Mouse (Mus musculus) heart, embryonic 10.5 days (tissue): Measurements from ENCODE around the gene Catip. TPM values are rescaled to one million over a fixed set of nuclear protein-coding genes. Genes with fewer than 3 reads are reported as not detected.

Source experiments
- DNase-seq: peaks from one replicate; pipeline ENCODE4 v3.0.0-alpha.2; 2017; ENCODE audit warnings: low spot score
- H3K27ac ChIP-seq: fragments of 300-500 bp; sonication (generic); 2 replicates; pipeline ENCODE4 v1.5.1; 2016; ENCODE audit warnings: mild to moderate bottlenecking
- H3K27me3 ChIP-seq: fragments of 300-500 bp; sonication (generic); 2 replicates; pipeline ENCODE4 v1.6.1; 2016; ENCODE audit warnings: mild to moderate bottlenecking; ENCODE audit not compliant: poor library complexity, insufficient read depth, severe bottlenecking
- H3K36me3 ChIP-seq: fragments of 300-500 bp; sonication (generic); 2 replicates; pipeline ENCODE4 v1.6.1; 2016; ENCODE audit warnings: mild to moderate bottlenecking, moderate library complexity
- H3K4me1 ChIP-seq: fragments of 300-500 bp; sonication (generic); 2 replicates; pipeline ENCODE4 v1.6.1; 2016; ENCODE audit warnings: mild to moderate bottlenecking
- H3K4me3 ChIP-seq: fragments of 300-500 bp; sonication (generic); 2 replicates; pipeline ENCODE4 v1.5.1; 2016; ENCODE audit warnings: mild to moderate bottlenecking, moderate library complexity
- H3K9me3 ChIP-seq: fragments of 300-500 bp; sonication (generic); 2 replicates; pipeline ENCODE4 v1.6.1; 2016; ENCODE audit warnings: mild to moderate bottlenecking, moderate library complexity
- WGBS: fragments of 180-500 bp; shearing (Covaris S2); methylation state at CpG from one replicate; pipeline ENCODE4 v1.1.7; 2016; 5-methylcytosine and 5-hydroxymethylcytosine counted together
- polyA plus RNA-seq: library from polyadenylated mRNA; unstranded; fragments of >200 nt; fragmentation: Nextera tagmentation; extraction: Ambion mirVana; gene quantifications from 2 replicates; pipeline ENCODE4 v1.2.1, GENCODE M21; 2016

Catip gene
- polyA plus RNA-seq, 1 experiment from 2014 or later = 0.20 TPM

GRCm38 (mm10) chr1:74352532-74353096 is 9.3 kb upstream of the Catip start:
- DNase-seq = no peak
- no peaks in the 10 kb centered on the region for H3K9me3 ChIP-seq
- 58% methylated on average over 5 of the region's 5 CpGs for WGBS
- H3K27me3 ChIP-seq = no peaks in the 10 kb centered on the region
- no peak overlapping the region for H3K4me3 ChIP-seq
- H3K4me1 ChIP-seq = peaks cover 18% of the 10 kb centered on the region
- H3K36me3 ChIP-seq = peaks cover 54% of the 10 kb centered on the region
- 0 out of 2 replicates have a peak overlapping the region, but pooled peaks have one; percentile 0 for H3K27ac ChIP-seq

DNA sequence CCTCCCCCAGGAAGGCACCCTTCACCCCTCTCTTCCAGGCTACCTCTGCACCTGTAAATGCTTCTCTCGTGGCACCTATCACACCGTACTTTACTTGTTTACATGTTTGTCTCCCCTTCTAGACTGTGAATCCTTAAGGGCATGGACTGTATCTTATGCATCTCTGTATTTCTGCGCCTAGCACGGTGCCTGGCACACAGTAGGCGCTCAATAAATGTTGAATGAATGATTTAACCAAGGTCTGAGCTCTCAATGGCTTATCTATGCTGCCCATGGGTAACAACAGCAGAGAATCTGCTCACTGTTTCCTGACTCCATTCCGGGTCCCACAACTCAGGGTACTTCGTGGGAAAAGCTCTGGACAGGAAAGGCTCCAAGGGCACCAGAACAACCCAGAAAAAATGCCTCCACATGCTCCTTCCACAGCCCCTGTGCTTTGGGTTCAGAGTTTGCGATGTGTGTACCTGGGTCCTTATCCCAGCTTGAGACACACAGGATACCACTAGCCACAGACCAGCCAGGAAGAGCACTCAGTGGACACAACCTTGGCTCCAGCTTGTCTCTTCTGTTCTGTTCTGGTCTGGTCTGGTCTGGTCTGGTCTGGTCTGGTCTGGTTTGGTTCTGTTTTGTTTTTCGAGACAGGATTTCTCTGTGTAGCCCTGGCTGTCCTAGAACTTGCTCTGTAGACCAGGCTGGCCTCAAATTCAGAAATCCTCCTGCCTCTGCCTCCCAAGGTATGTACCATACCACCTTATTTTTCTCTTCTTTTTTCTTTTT is 8.3 kb upstream of the Catip start:
- 84% methylated on average over 9 of the region's 9 CpGs for WGBS
- Histone ChIP-seq H3K27ac (0 out of 2 replicates have a peak overlapping the region, but pooled peaks have one; percentile 0), H3K4me3 (no peak overlapping the region), H3K9me3 (no peaks in the 10 kb centered on the region), H3K27me3 (no peaks in the 10 kb centered on the region), H3K36me3 (peaks cover 52% of the 10 kb centered on the region), H3K4me1 (peaks cover 18% of the 10 kb centered on the region)
- DNase-seq = no peak

DNA sequence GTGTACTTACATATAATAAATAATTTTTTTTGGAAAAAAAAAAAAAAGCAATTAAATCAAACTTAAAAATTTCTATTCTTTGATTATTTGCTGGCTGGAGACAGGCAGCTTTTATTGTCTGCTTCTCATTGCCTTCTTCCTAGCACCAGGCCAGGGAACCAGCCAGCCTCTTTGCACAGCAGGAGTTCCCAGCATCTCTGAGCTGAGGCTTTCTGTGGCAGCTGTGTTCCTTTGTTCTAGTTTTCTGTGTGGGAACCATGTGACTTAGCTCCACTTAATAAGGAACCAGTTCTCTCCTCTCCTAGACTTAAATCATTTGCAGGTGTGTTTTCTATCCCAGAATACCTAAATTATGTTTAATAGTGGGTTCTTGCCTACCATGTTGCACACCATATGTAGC is 4.4 kb upstream of the Catip start:
- Histone ChIP-seq H3K36me3 (peaks cover 16% of the 10 kb centered on the region), H3K4me1 (peaks cover 13% of the 10 kb centered on the region), H3K27me3 (no peaks in the 10 kb centered on the region), H3K9me3 (no peaks in the 10 kb centered on the region), H3K27ac (no peak overlapping the region), H3K4me3 (no peak overlapping the region)
- no peak for DNase-seq

- 79% methylated on average over 5 of the region's 5 CpGs for WGBS
- H3K4me1 ChIP-seq = peaks cover 14% of the 10 kb centered on the region
- H3K9me3 ChIP-seq = no peaks in the 10 kb centered on the region
- no peak overlapping the region for H3K27ac ChIP-seq
- 0 out of 2 replicates have a peak, but pooled peaks cover 2% of the 10 kb centered on the region for H3K36me3 ChIP-seq
- no peak overlapping the region for H3K4me3 ChIP-seq
- no peak for DNase-seq
- H3K27me3 ChIP-seq = no peaks in the 10 kb centered on the region
Observed at GRCm38 (mm10) chr1:74359952-74360517, 1.9 kb upstream of the Catip start.

DNA sequence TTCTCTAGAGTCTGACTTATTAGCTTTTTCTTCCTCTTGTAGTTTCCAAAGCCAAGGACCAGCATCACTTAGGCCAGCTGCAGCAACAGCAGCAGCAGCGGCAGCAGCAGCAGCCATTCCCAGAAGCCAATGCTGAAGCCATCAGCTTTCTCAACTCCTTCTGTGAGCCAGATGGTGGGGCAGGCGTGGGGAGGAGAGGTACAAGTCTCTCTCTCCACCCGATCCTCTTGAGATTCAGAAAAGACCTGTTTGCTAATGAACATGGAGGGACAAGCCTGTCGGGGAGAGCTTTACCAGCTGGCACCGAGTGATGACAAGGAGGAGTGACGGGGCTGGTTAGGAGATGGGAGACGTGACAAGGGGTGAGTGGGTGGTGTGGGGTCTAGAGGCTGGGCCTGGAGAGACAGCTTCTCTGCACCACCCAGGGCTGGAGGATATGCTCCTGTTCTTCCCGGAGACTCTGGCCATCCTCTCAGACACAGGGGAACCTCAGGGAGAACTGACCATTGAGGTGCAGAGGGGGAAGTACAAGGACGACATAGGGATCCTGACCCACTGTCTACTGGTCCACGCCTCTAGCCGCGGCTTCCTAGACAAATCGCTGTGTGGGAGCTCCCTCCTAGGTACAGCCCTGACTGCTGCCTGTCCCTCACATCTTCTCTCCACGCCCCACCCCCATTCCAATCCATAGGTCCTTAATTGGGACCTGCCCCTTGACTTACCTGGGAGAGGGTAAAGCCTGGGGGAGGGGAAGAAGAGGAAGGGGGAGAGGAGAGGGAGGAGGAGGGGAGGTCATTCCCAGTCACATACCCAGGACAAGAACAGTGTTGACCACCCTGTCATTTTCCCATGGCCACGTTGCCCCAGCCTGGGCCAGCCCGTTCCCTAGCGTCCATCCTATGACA is 669 bp downstream of the Catip start:
- Histone ChIP-seq H3K4me3 (0 out of 2 replicates have a peak overlapping the region, but pooled peaks have one; percentile 6), H3K4me1 (peaks cover 14% of the 10 kb centered on the region), H3K36me3 (no peaks in the 10 kb centered on the region), H3K27me3 (no peaks in the 10 kb centered on the region; the same call in 1 of the 2 replicates), H3K27ac (peak overlapping the region; percentile 7; the same call in 1 of the 2 replicates), H3K9me3 (no peaks in the 10 kb centered on the region)
- DNase-seq = no peak
- WGBS = 52% methylated on average over 17 of the region's 17 CpGs

- H3K9me3 ChIP-seq = no peaks in the 10 kb centered on the region
- H3K27me3 ChIP-seq = no peaks in the 10 kb centered on the region; the same call in 1 of the 2 replicates
- 58% methylated on average over 5 of the region's 5 CpGs for WGBS
- peak overlapping the region; percentile 22; the same call in 1 of the 2 replicates for H3K27ac ChIP-seq
- no peak for DNase-seq
- H3K4me3 ChIP-seq = no peak overlapping the region
- H3K4me1 ChIP-seq = peaks cover 23% of the 10 kb centered on the region
- H3K36me3 ChIP-seq = no peaks in the 10 kb centered on the region
Observed at GRCm38 (mm10) chr1:74363437-74363836, 1.5 kb downstream of the Catip start.

DNA sequence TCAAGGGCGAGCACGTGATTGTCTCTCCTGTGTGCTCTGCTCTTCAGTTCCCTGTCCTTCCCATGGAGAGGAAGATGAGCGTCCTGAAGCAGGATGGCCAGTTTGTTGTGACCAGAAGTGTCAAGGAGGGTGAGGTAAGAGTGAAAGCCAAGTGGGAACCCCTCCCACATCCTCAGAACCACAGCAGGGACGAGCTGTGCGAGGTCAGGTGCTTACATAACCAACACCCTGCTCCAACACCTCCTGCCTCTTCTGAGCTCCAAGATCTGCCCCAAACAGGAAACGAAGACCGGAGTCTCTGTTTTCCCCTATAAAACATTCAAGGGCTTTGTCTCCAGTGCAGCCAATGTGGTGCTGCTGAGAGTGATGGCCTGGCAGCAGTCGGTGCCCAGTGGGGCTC is 2.4 kb downstream of the Catip start:
- H3K4me1 ChIP-seq = peaks cover 24% of the 10 kb centered on the region
- H3K27ac ChIP-seq = no peak overlapping the region
- 58% methylated on average over 8 of the region's 8 CpGs for WGBS

GRCm38 (mm10) chr1:74367886-74368645 is 6.2 kb downstream of the Catip start:
- H3K4me1 ChIP-seq = peaks cover 21% of the 10 kb centered on the region
- no peaks in the 10 kb centered on the region for H3K9me3 ChIP-seq
- peak overlapping the region; percentile 83 for H3K27ac ChIP-seq
- DNase-seq = peak; percentile 85
- H3K4me3 ChIP-seq = peak overlapping the region; percentile 59
- WGBS = 4% methylated on average over 34 of the region's 34 CpGs
- H3K36me3 ChIP-seq = no peaks in the 10 kb centered on the region
- no peaks in the 10 kb centered on the region; the same call in 1 of the 2 replicates for H3K27me3 ChIP-seq

More for the DNA sequence above, 2.4 kb downstream of the Catip start:
- Histone ChIP-seq H3K4me3 (no peak overlapping the region), H3K27me3 (no peaks in the 10 kb centered on the region; the same call in 1 of the 2 replicates), H3K36me3 (no peaks in the 10 kb centered on the region), H3K9me3 (no peaks in the 10 kb centered on the region)
- no peak for DNase-seq

- no peak overlapping the region for H3K4me3 ChIP-seq
- H3K4me1 ChIP-seq = peaks cover 17% of the 10 kb centered on the region
- WGBS = 57% methylated on average over 4 of the region's 4 CpGs
- no peaks in the 10 kb centered on the region; the same call in 1 of the 2 replicates for H3K27me3 ChIP-seq
- no peak overlapping the region; the same call in 1 of the 2 replicates for H3K27ac ChIP-seq
- no peak for DNase-seq
- H3K36me3 ChIP-seq = no peaks in the 10 kb centered on the region
- no peaks in the 10 kb centered on the region for H3K9me3 ChIP-seq
Observed at GRCm38 (mm10) chr1:74370040-74370439, 8.1 kb downstream of the Catip start.

GRCm38 (mm10) chr1:74373372-74373771 is 11.5 kb downstream of the Catip start:
- H3K9me3 ChIP-seq = no peaks in the 10 kb centered on the region
- DNase-seq = no peak
- H3K27ac ChIP-seq = no peak overlapping the region
- 71% methylated on average over 4 of the region's 4 CpGs for WGBS
- no peaks in the 10 kb centered on the region for H3K27me3 ChIP-seq
- H3K36me3 ChIP-seq = no peaks in the 10 kb centered on the region
- H3K4me1 ChIP-seq = peaks cover 24% of the 10 kb centered on the region
- H3K4me3 ChIP-seq = no peak overlapping the region

DNA sequence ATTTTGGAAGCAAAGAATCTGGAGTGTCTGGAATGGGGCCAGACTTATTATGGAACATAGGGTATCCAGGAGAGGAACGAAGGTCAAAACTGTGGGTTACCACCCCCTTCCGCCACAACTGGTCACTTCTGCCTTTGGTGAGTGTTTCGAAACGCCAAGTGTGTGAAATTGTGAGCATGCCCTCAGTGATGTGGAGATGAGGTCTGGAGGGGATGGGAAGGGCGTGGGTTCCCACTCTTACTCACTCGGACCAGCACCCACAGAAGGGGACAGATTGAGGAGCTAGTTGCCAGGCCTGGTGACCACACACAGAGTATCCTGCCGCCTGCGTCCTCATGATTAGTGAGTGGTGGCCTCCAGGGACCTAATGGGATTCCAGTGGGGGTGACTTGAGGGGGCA is 13.1 kb downstream of the Catip start, which contains the start of gene Slc11a1:
Slc11a1 (plus strand) TSS at position 216 of the 400 bp plus-strand sequence.
- Histone ChIP-seq H3K4me3 (no peak within 1 kb of the TSS), H3K36me3 (no peaks in the 10 kb centered on the region), H3K27ac (no peak within 1 kb of the TSS), H3K9me3 (no peaks in the 10 kb centered on the region), H3K4me1 (peaks cover 22% of the 10 kb centered on the region), H3K27me3 (no peaks in the 10 kb centered on the region)
- WGBS = 71% methylated on average over 8 of the region's 8 CpGs
- DNase-seq = no peak

DNA sequence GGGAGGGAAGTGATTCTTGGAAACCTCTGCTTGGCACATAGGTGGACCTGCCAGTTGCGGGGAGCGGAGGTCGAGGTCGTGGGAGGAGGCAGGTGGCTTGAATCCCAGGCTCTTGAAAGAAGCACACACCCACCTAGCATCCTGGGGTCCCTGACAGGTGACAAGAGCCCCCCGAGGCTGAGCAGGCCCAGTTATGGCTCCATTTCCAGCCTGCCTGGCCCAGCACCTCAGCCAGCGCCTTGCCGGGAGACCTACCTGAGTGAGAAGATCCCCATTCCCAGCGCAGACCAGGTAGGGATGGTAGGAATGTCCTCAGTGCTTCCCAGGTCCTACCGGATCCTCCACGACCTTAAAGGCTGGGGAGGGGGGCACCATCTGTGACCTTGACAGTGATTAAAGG is 13.7 kb downstream of the Catip start:
- no peaks in the 10 kb centered on the region for H3K9me3 ChIP-seq
- H3K4me3 ChIP-seq = no peak overlapping the region
- 72% methylated on average over 10 of the region's 10 CpGs for WGBS
- H3K27ac ChIP-seq = no peak overlapping the region
- no peak for DNase-seq
- H3K27me3 ChIP-seq = no peaks in the 10 kb centered on the region
- H3K36me3 ChIP-seq = no peaks in the 10 kb centered on the region
- peaks cover 20% of the 10 kb centered on the region for H3K4me1 ChIP-seq
